Mouse (Mus musculus) heart, embryonic 11.5 days (tissue): ENCODE results near the gene AI481877. TPM values are rescaled to one million over a fixed set of nuclear protein-coding genes. Genes with fewer than 3 reads are reported as not detected.
"Not testable (repeated sequence)": the region's sequence is repeated elsewhere in the genome, so short reads cannot be mapped to it uniquely, and the experiment has no call there.

Experiments
- ATAC-seq: fragments of 200-750 bp; cut with Nextera tagmentation; replicated peaks from 2 replicates; pipeline ENCODE4 v1.8.0; 2017; ENCODE audit warnings: moderate library complexity; ENCODE audit not compliant: insufficient number of reproducible peaks, low FRiP score, low TSS enrichment
- H3K27ac ChIP-seq: fragments of 300-500 bp; sonication (generic); 2 replicates; pipeline ENCODE4 v1.5.1; 2014; ENCODE audit warnings: mild to moderate bottlenecking, low read depth, low read length
- H3K27me3 ChIP-seq: fragments of 300-500 bp; sonication (generic); 2 replicates; pipeline ENCODE4 v1.6.1; 2014; ENCODE audit warnings: mild to moderate bottlenecking, low read length, mixed read lengths; ENCODE audit not compliant: control insufficient read depth, insufficient read depth
- H3K36me3 ChIP-seq: fragments of 300-500 bp; sonication (generic); 2 replicates; pipeline ENCODE4 v1.6.1; 2014; ENCODE audit warnings: mild to moderate bottlenecking, low read length, moderate library complexity, mixed read lengths; ENCODE audit not compliant: control insufficient read depth, insufficient read depth
- H3K4me1 ChIP-seq: fragments of 300-500 bp; sonication (generic); 2 replicates; pipeline ENCODE4 v1.6.1; 2014; ENCODE audit warnings: low read length; ENCODE audit not compliant: control insufficient read depth, insufficient read depth
- H3K4me2 ChIP-seq: fragments of 300-500 bp; sonication (generic); 2 replicates; pipeline ENCODE4 v1.6.1; 2014; ENCODE audit warnings: mild to moderate bottlenecking, moderate library complexity
- H3K4me3 ChIP-seq: fragments of 300-500 bp; sonication (generic); 2 replicates; pipeline ENCODE4 v1.5.1; 2014; ENCODE audit warnings: low read depth, low read length
- H3K9ac ChIP-seq: fragments of 300-500 bp; sonication (generic); 2 replicates; pipeline ENCODE4 v1.6.1; 2014; ENCODE audit warnings: mild to moderate bottlenecking, low read depth, low read length, moderate library complexity
- H3K9me3 ChIP-seq: fragments of 300-500 bp; sonication (generic); replicated peaks from 2 replicates; pipeline ENCODE4 v1.6.1; 2016; ENCODE audit warnings: low read length; ENCODE audit not compliant: control insufficient read depth
- WGBS: fragments of 180-500 bp; shearing (Covaris S2); extraction: QIAGEN DNeasy Blood & Tissue Kit; methylation state at CpG from one replicate; pipeline ENCODE4 v1.1.7; 2014; ENCODE audit not compliant: insufficient replicate concordance; 5-methylcytosine and 5-hydroxymethylcytosine counted together
- polyA plus RNA-seq: library from polyadenylated mRNA; unstranded; fragments of >200 nt; fragmentation: Nextera tagmentation; extraction: Ambion mirVana; gene quantifications from 2 replicates; pipeline ENCODE4 v1.2.1, GENCODE M21; 2014

The AI481877 gene
- not detected in 2 replicates for polyA plus RNA-seq

GRCm38 (mm10) chr4:59138507-59139033, at the start of gene AI481877:
TSS of gene AI481877 (minus strand) at chr4:59138983.
- ATAC-seq, H3K9ac ChIP-seq, H3K4me2 ChIP-seq, H3K36me3 ChIP-seq, H3K27ac ChIP-seq, H3K27me3 ChIP-seq, H3K9me3 ChIP-seq, H3K4me3 ChIP-seq, H3K4me1 ChIP-seq: not testable (repeated sequence)
- whole genome bisulfite sequencing, result 78% methylated on average over 3 of the region's 6 CpGs

DNA sequence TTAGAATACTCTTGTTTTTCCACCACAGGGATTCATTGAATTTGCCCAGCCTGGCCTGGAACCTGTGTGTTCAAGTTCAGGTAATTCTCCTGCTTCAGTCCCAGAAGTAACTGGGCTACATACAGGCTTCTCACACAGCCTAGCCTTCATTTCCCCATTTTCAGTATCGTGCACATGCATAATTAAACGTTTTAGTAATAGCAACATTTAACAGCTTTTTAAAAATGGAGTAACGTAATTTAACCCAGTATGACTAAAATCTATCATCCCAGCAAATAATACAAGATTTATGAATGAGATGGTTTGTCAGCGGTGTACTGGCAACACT, 49.7 kb upstream of the AI481877 start:
- Histone ChIP-seq H3K4me1 (0 out of 2 replicates have a peak, but pooled peaks cover 4% of the 10 kb centered on the region), H3K9ac (peak overlapping the region; percentile 93), H3K4me2 (peak overlapping the region; percentile 72), H3K27ac (peak overlapping the region; percentile 97), H3K36me3 (no peaks in the 10 kb centered on the region), H3K9me3 (no peaks in the 10 kb centered on the region), H3K27me3 (no peaks in the 10 kb centered on the region), H3K4me3 (peak overlapping the region; percentile 97)
- ATAC-seq, result no peak
- WGBS, result 35% methylated on average over 4 of the region's 4 CpGs

DNA sequence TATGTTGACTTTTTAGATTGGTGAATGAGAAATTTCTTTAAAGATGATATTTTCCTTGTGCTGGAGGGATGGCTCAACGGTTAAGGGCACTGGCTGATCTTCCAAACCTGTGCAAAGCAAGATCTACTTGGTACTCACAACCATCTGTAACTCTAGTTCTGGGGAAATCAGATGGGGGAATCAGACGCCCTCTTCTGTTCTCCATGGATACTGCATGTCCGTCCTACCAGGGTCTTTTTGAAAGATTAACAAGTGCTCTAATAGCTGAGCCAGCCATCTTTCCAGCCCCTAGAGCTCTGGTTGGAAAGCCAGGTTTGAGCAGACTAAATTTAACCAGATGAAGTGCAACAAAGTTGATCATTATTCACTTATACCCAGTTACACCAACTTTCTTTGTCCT, 48.5 kb upstream of the AI481877 start:
- H3K4me1 ChIP-seq, result 0 out of 2 replicates have a peak, but pooled peaks cover 4% of the 10 kb centered on the region
- H3K27ac ChIP-seq, result no peak overlapping the region
- no peaks in the 10 kb centered on the region for H3K27me3 ChIP-seq
- no peak overlapping the region for H3K4me2 ChIP-seq
- no peak for ATAC-seq
- H3K36me3 ChIP-seq, result no peaks in the 10 kb centered on the region
- no peak overlapping the region for H3K9ac ChIP-seq
- no peaks in the 10 kb centered on the region for H3K9me3 ChIP-seq
- H3K4me3 ChIP-seq, result no peak overlapping the region
- 25% methylated on average over 3 of the region's 3 CpGs for WGBS

DNA sequence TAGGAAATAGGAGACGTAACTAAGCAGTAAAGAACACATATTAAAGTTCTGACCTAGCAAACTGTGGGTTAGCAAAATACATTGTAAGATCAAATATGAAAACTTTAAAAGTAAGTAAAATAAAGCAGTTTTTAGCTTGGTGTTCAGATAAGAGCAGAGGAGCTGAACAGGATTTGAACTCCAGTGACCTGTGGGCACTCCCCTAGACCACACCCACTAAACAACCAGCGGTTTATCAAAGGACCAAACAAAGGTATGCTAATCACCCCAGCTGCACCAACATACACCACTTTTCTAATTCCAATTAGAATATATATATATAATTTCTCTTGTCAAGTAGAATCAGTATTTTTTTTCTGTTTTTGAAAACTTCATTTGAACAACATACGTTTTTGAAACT, 46.9 kb upstream of the AI481877 start:
- Histone ChIP-seq H3K27ac (no peak overlapping the region), H3K9me3 (no peaks in the 10 kb centered on the region), H3K4me1 (0 out of 2 replicates have a peak, but pooled peaks cover 4% of the 10 kb centered on the region), H3K4me2 (no peak overlapping the region), H3K27me3 (no peaks in the 10 kb centered on the region), H3K36me3 (no peaks in the 10 kb centered on the region), H3K4me3 (no peak overlapping the region), H3K9ac (no peak overlapping the region)
- 65% methylated on average over 3 of the region's 3 CpGs for WGBS
- ATAC-seq, result no peak

DNA sequence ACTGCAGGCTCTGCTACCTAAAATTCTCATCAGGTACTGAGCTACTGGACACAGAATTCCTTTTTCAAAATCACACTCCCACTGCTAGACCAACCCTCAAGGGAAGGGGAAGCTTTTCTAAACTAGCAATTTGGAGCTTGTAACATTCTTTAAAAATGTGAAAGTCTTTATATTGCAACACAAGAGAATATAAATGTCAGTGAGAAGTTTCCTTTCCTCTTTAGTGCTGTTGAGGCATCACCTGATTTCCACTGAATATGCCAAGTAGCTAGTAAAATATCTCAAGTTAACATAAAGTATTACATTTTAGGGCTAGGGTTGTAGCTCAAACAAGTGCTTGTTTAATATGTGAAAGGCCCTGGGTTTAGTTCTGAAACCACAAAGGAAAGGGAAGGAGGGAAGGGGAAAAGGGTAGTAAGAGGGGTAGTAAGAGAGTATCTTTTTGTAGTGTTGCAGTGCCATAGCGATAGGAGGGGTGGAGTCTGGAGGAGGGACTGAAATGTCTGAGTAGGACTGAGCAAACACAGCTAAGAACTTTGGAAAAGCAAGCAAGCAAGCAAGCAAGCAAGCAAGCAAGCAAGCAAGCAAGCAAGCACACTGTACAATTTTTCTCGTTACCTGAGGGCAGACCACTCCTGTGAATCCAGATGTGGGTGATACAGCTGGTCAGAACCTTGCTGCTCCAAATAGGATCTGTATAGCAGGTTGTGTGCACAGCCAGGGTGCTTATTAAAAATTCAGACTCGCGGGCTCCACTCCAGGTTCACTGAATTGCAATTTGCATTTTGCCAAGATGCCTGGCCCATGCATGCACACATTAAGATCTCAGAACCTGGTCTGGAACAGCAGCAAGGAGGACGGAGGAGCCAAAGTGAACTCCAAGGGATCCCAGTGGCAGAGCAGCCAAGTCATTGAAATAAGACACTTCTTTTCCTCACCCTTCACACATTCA, 42.8 kb upstream of the AI481877 start:
- Histone ChIP-seq H3K9ac (no peak overlapping the region), H3K4me3 (no peak overlapping the region), H3K4me2 (no peak overlapping the region), H3K36me3 (no peaks in the 10 kb centered on the region), H3K27me3 (no peaks in the 10 kb centered on the region), H3K4me1 (no peaks in the 10 kb centered on the region), H3K27ac (no peak overlapping the region), H3K9me3 (no peaks in the 10 kb centered on the region)
- no peak for ATAC-seq
- WGBS, result 49% methylated on average over 5 of the region's 5 CpGs

- 78% methylated on average over 2 of the region's 2 CpGs for WGBS
- Histone ChIP-seq H3K4me1 (peaks cover 12% of the 10 kb centered on the region), H3K27ac (no peak overlapping the region), H3K9ac (no peak overlapping the region), H3K36me3 (no peaks in the 10 kb centered on the region), H3K4me2 (no peak overlapping the region), H3K27me3 (no peaks in the 10 kb centered on the region), H3K4me3 (no peak overlapping the region), H3K9me3 (no peaks in the 10 kb centered on the region)
- ATAC-seq, result no peak
Measured at GRCm38 (mm10) chr4:59177566-59177965, 38.8 kb upstream of the AI481877 start.

GRCm38 (mm10) chr4:59175929-59176328, 37.1 kb upstream of the AI481877 start:
- 32% methylated on average over 6 of the region's 6 CpGs for WGBS
- no peak overlapping the region for H3K4me3 ChIP-seq
- no peaks in the 10 kb centered on the region for H3K9me3 ChIP-seq
- peaks cover 12% of the 10 kb centered on the region for H3K4me1 ChIP-seq
- ATAC-seq, result no peak
- no peaks in the 10 kb centered on the region for H3K27me3 ChIP-seq
- no peak overlapping the region for H3K27ac ChIP-seq
- no peak overlapping the region for H3K4me2 ChIP-seq
- H3K9ac ChIP-seq, result no peak overlapping the region
- no peaks in the 10 kb centered on the region for H3K36me3 ChIP-seq

- H3K27ac ChIP-seq, result no peak overlapping the region
- no peak for ATAC-seq
Measured at GRCm38 (mm10) chr4:59175003-59175402, 36.2 kb upstream of the AI481877 start.

More at GRCm38 (mm10) chr4:59175003-59175402, 36.2 kb upstream of the AI481877 start:
- Histone ChIP-seq H3K9ac (no peak overlapping the region), H3K9me3 (no peaks in the 10 kb centered on the region), H3K4me2 (0 out of 2 replicates have a peak overlapping the region, but pooled peaks have one; percentile 2), H3K4me1 (peaks cover 12% of the 10 kb centered on the region), H3K27me3 (no peaks in the 10 kb centered on the region), H3K4me3 (no peak overlapping the region), H3K36me3 (no peaks in the 10 kb centered on the region)
- 16% methylated on average over 4 of the region's 4 CpGs for WGBS
